Mouse (Mus musculus): ENCODE measurements around the gene Chchd6.

The Chchd6 gene

DNA sequence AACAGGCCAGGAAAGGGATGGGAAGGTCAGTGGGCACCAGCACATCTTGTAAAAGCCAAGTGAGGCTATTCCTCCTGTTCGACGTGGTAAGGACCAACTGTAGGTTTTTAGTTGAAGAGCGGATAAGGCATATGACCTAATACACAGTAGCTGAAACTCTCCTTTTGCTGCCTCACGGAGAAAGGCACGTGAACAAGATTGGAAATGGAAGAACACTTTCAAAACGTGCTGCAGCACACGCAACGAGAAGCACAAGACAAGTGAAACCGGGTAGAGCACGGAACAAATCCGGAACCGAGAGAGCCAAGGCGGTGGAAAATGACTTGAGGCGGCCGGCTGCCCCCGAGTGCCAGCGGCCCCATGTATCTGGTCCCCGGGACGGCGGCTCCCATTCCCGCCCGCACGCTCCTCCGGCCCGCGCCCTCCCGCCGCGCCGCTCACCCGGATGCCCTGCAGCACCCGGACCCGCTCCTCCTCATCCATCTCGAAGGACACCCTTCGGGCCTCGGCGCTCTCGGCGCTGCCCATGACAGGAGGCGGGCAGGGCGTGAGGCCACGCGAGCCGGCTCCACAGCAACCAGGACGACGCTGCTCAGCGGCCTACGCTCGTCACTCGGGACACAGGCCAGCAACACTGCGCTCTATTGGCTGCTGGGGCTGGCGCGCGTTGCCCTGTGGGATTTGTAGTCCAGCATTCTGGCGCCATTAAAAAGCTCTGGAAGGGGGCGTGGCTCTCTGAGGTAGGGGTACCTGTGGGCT lies at the start of gene Chchd6:
TSS of gene Chchd6 (minus strand) at position 635 of the 759 bp plus-strand sequence.
- peak; percentile 92 for DNase-seq (ENCODE audit: low read depth, low spot score)

DNA sequence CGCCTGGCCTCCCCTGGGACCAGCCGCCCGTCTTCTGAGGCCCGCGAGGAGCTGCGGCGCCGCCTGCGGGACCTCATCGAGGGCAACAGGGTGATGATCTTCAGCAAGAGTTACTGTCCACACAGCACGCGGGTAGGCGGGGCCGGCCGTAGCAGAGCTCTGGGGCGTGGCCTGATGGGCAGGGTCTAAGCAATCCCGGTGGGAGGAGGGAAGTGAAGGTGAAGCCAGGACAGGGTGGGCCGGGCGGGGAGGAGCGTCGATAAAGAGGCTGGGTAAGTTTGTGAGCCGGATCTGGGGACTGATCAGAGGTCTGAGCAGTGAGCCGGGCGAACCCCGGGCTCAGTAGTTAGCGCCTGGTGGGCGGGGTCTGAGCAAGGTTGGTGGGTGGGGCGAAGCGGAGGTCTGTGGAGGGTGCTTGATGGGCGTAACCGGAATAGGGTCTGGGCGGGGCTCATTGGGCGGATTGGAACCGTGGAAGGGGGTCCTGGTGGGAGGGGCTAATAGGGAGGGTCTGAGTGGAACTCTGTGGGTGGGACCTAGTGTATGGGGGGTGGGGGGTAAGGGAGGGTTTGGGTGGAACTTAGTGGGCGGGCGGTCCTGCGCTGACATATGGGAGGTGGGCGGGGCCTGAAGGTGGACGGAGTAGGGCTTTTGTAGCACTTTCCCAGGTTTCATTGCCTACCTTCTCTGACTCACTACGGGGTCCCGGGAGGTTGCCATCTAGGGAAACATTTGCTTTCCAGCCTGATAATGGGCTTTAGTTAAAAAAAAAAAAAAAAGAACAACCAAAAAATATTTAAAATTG lies 49.0 kb upstream of the Chchd6 start:
- peak; percentile 91 for DNase-seq (ENCODE audit: low read depth, low spot score)

DNA sequence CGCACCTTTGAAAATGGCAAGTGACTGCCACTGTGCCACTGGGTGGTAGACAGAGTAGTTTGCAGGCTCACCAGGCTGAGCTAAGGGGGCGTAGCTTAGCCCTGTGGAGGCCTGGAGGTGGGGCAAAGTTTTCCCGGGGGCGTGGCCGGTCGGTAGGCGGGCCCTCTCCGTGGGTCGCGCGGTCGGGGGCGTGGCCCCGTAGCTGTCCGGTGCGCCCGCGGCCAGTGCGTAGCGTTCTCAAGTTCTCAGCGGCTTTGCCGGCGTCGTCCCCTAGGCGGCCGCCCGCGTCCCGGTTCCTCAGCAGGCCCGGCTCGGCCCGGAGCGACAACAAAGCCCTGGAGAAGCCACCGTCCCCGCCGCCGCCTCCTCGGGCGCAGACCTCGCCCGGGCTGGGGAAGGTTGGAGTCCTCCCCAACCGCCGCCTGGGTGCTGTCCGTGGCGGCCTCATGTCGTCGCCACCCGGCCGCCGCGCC lies 48.4 kb upstream of the Chchd6 start, which contains the start of gene Txnrd3:
TSS of gene Txnrd3 (plus strand) at position 191 of the 473 bp plus-strand sequence.
- peak; percentile 85 for DNase-seq (ENCODE audit: low read depth, low spot score)

GRCm38 (mm10) chr6:89639025-89639424 lies 43.6 kb upstream of the Chchd6 start:
- peak; percentile 28 for DNase-seq (ENCODE audit: low read depth, low spot score)

GRCm38 (mm10) chr6:89637977-89638376 lies 42.5 kb upstream of the Chchd6 start:
- DNase-seq (ENCODE audit: low read depth, low spot score) = no peak

DNA sequence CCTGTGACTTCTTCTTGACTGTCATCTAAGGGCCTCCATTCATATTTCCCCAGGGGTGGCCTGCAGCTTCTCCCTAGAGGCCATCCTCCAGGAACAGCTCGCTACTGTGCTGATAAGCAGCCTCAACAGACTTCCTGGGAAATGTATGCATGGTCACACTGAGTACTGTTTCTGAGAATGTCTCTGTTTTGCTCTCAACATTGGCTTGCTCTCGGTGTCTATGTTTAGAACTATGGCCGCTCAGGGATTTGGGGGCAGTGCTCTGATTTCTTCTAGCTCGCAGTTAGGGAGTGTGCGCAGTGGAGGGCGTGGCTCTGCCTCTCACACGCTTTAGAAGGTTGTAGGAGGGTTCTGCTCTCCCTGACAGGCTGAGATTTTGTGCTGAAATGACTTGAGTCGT lies 38.9 kb upstream of the Chchd6 start:
- no peak for DNase-seq (ENCODE audit: low read depth, low spot score)

- no peak for DNase-seq (ENCODE audit: low read depth, low spot score)
Measured at GRCm38 (mm10) chr6:89633115-89633514, 37.7 kb upstream of the Chchd6 start.

GRCm38 (mm10) chr6:89631809-89632562 lies 36.5 kb upstream of the Chchd6 start:
- DNase-seq (ENCODE audit: low read depth, low spot score) = peak; percentile 82

DNA sequence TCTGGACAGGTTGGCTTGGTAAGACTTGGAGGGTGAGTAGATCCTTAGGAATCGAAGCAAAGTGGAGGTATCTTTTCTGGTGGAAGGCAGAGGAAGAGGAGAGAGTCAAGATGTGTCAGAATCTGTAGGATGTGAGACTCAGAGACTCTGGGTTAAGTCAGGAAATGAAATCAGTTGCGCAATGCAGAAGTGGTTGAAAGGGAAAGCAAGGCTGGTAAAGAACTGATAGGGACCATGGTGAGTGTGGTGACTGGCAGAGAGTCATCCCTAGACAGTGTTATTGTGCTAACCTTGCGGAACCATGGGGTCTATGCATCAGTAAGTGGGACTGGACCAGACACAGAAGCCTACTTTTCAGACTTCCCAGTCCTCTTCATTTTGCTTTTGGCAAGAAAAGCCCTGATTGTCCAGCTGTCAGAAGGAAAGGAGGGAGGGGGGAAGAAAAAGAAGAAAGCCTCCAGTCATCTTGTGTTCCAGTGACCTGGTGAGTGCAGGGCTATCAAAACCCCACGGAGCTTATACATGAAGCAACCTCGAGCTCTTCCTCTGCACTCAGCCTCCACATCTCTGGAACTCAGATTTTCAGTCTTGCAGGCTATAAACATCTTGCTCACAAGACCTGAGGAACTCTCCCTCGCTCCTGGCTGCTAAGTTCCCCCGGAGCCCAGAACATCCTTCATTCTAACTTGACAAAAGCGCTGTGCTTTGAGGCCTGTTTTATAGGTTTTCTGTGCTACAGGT lies 32.8 kb upstream of the Chchd6 start:
- DNase-seq (ENCODE audit: low read depth, low spot score) = no peak

DNA sequence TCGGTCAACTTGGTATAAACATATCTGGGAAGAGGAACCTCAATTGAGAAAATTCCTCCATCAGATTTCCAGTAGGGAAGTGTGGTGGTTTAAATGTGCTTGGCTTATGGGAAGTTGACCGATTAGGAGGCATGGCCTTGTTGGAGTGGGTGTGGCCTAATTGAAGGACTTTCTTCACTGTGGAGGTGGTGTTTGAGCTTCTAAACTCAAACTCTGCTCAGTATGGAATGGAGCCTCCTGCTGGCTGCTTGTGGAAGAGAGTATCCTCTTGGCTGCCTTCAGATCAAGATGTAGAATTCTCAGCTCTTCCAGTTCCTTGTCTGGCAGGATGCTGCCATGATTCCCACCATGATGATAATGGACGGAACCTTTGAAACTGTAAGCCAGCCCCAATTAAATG lies 27.2 kb upstream of the Chchd6 start:
- no peak for DNase-seq (ENCODE audit: low read depth, low spot score)

- no peak for DNase-seq (ENCODE audit: low read depth, low spot score)
Measured at GRCm38 (mm10) chr6:89615373-89615755, 19.9 kb upstream of the Chchd6 start.

DNA sequence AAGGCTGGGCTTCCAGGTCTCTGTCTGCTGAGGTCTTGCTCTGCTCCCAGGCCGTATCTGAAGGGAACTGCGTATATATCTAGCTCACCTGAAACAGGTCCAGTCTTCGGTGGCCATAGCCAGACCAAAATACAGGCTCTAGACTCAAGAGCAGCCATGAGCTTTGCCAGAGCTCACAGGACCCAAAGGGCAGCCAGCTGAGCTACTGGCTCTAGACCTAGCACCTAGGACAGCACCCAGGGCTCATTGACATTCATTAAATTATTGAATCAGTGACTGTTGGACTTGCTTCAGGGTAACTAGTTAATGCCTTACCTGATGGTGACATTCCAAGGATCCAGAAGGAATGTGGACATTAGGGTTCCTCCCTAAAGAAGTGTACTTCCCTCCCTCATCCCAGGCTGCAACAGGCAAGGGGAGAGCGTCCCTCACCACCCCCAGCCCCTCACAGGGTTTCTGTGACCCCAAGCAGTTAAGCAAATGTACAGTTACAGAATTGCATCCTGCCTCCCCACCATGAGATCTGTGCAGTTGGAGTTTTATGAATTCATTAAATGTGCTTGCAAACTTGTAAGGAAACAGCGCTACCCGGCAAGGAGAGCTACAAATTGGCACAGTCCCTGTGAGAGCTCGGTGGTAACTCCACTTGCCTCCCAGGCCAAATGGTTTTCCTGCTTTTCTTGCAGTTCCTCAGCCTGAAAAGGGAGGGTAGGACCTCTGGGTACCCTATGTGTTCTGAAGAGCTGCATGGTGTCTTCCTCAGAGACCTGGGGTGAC lies 19.3 kb upstream of the Chchd6 start:
- peak; percentile 38 for DNase-seq (ENCODE audit: low read depth, low spot score)

GRCm38 (mm10) chr6:89614107-89614471 lies 18.6 kb upstream of the Chchd6 start:
- DNase-seq (ENCODE audit: low read depth, low spot score) = no peak

DNA sequence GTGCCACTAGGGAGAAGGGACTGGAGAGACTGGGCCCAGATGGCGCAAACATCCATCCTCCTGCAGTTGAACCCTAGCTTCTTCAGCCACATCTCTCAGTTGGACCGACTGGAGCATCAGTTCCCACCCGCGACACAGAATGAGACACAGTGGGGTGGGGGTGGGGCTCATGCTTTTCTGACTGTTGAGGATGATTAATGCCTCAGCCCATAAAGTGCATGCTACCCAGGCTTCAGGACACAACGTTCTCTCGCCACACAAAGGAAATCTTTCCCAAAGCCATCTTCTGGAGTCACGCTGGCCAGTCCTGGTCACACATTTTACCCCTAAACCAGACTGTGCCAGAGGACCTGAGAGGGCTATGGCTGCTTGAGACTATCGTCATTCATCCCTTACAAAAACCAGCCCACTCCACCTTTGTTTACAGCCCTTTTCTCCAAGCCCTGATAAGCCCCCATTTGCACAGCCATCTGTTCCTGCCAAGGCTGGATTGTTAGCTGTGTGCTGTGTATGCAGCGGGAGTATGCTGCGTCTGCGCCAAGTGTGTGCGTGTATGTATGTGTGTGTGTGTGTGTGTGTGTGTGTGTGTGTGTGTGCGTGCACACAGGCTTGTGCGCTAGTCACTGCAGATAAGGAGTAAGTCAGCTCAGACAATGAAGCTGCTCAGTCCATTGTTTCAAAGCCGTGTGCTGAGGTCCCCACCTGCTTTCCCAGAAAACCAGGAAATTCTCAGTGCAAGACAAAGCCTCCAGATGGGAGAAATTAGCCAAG lies 18.1 kb upstream of the Chchd6 start:
- DNase-seq (ENCODE audit: low read depth, low spot score) = peak; percentile 61

DNA sequence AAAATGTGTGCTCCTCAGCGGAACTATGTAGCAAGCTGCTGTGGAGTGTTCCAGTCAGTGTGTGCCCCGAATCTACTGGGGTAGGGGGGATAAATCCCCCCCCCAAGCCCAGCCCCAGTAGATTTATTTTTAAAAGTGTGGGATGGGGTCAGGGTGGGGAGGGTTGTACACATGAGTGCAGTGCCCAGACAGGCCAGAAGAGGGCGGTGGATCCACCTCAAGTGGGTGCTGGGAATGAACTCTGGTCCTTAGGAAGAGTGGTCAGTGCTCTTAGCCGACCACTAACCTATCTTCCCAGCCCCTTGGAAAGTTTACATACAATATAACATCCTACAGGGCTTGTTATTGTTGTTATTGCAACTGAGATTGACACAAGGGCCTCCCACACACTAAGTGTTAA lies 12.5 kb upstream of the Chchd6 start:
- DNase-seq (ENCODE audit: low read depth, low spot score) = no peak

- DNase-seq (ENCODE audit: low read depth, low spot score) = no peak
Measured at GRCm38 (mm10) chr6:89606096-89606495, 10.6 kb upstream of the Chchd6 start.

DNA sequence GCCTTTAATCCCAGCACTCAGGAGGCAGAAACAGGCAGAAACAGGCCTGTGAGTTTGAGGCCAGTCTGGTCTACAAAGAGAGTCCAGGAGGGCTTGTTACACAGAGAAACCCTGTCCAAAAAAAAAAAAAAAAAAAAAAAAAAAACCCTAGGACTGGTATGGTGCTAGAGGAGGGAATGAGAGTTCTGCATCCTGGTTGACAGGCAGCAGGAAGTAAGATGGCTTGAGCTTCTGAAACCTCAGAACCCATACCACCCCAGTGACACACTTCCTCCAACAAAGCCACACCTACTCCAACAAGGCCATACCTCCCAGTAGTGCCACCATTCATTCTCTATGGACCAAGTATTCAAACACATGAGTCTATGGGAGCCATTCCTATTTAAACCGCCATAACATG lies 1.1 kb upstream of the Chchd6 start:
- DNase-seq (ENCODE audit: low read depth, low spot score) = no peak

- no peak for DNase-seq (ENCODE audit: low read depth, low spot score)
Measured at GRCm38 (mm10) chr6:89595777-89596146, 310 bp upstream of the Chchd6 start.

DNA sequence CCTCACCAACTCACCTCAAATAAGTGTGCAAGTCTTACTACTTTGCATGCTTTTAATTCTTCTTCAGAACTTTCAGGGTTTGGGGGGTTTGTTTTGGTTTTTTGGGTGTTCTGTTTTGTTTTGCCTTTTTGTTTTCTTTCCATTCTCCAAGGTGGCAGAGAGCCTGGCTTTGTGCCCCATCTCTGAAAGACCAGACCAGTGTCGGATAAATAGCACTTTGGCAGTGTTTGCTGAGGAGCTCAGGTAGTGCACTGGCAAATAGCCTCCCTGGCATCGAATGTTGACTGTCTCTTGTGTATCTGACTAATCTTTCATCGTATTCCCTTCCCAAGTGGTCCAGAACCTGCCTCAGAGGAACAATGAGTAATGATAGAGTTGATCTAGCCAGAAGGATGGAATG lies 3.4 kb downstream of the Chchd6 start:
- no peak for DNase-seq (ENCODE audit: low read depth, low spot score)

DNA sequence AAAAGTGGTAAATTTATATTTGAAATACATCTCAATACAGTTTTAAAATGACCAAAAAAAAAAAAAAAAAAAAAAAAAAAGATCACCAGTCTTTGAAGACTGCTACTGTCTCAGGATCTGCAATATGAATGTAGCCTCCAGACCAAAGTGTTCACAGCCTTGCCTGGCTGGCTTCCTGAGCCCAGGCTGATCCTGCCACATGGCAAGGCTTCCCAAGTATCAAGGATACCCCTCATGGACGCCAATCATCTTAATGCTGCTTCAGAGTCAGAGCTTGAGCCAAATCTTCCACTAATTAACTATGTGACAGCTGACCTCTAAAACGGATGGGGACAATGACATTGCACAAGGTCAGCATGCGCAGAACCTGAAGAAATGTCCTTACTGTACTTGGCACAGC lies 3.9 kb downstream of the Chchd6 start:
- DNase-seq (ENCODE audit: low read depth, low spot score) = no peak
